Mouse (Mus musculus) lung, embryonic 15.5 days (tissue): Measurements from ENCODE around the gene Rnf151. TPM values are rescaled to one million over a fixed set of nuclear protein-coding genes. Genes with fewer than 3 reads are reported as not detected.

Source experiments
- ATAC-seq: fragments of 200-750 bp; cut with Nextera tagmentation; 2 replicates; pipeline ENCODE4 v1.8.0; 2017; ENCODE audit warnings: moderate number of reproducible peaks, borderline replicate concordance; ENCODE audit not compliant: low FRiP score, low TSS enrichment; ENCODE audit errors: extremely low read depth
- H3K27ac ChIP-seq: fragments of 300-500 bp; sonication (generic); 2 replicates; pipeline ENCODE4 v1.5.1; 2015; ENCODE audit warnings: moderate library complexity, mild to moderate bottlenecking, inconsistent platforms
- H3K27me3 ChIP-seq: fragments of 300-500 bp; sonication (generic); 2 replicates; pipeline ENCODE4 v1.6.1; 2015; ENCODE audit warnings: inconsistent platforms
- H3K36me3 ChIP-seq: fragments of 300-500 bp; sonication (generic); 2 replicates; pipeline ENCODE4 v1.6.1; 2015; ENCODE audit warnings: inconsistent platforms
- H3K4me1 ChIP-seq: fragments of 300-500 bp; sonication (generic); 2 replicates; pipeline ENCODE4 v1.6.1; 2015; ENCODE audit warnings: inconsistent platforms
- H3K4me2 ChIP-seq: fragments of 300-500 bp; sonication (generic); 2 replicates; pipeline ENCODE4 v1.6.1; 2015; ENCODE audit warnings: inconsistent platforms, mild to moderate bottlenecking, moderate library complexity
- H3K4me3 ChIP-seq: fragments of 300-500 bp; sonication (generic); 2 replicates; pipeline ENCODE4 v1.5.1; 2015; ENCODE audit warnings: mild to moderate bottlenecking, inconsistent platforms
- H3K9ac ChIP-seq: fragments of 300-500 bp; sonication (generic); 2 replicates; pipeline ENCODE4 v1.6.1; 2015; ENCODE audit warnings: inconsistent platforms
- H3K9me3 ChIP-seq: fragments of 300-500 bp; sonication (generic); 2 replicates; pipeline ENCODE4 v1.6.1; 2016; ENCODE audit warnings: inconsistent platforms
- WGBS: fragments of 180-500 bp; shearing (Covaris S2); methylation state at CpG from one replicate; pipeline ENCODE4 v1.1.7; 2015; 5-methylcytosine and 5-hydroxymethylcytosine counted together
- polyA plus RNA-seq: library from polyadenylated mRNA; unstranded; fragments of >200 nt; fragmentation: Nextera tagmentation; extraction: Ambion mirVana; gene quantifications from 2 replicates; pipeline ENCODE4 v1.2.1, GENCODE M21; 2015

Rnf151 gene
- polyA plus RNA-seq, 1 experiment from 2014 or later: 0.21 TPM

DNA sequence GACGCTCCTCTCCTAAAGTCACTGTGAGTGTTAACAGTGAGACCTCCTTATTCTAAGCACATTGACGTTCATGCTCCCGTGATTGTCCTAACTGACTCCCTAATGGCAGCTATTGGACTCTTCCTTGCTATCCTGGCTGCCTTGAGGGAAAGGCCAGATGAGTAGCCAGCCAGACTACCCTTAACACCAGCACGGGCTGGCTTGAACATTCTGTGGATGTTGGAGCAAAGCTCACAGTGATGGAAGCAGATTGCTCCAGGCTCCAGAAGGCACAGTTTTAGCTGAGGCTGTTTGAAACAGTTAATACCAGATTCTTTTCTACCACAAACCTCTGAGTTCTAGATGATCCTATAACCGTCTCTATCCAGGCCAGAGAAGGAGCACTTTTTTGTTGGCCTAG lies 26.0 kb upstream of the Rnf151 start:
- no peak for ATAC-seq
- H3K9ac ChIP-seq: no peak overlapping the region
- H3K4me1 ChIP-seq: no peaks in the 10 kb centered on the region
- no peak overlapping the region for H3K27ac ChIP-seq
- no peak overlapping the region for H3K4me2 ChIP-seq
- H3K27me3 ChIP-seq: peaks cover 6% of the 10 kb centered on the region; the same call in 1 of the 2 replicates
- H3K9me3 ChIP-seq: no peaks in the 10 kb centered on the region
- no peak overlapping the region for H3K4me3 ChIP-seq
- peaks cover 13% of the 10 kb centered on the region for H3K36me3 ChIP-seq
- 71% methylated on average over 5 of the region's 5 CpGs for WGBS

DNA sequence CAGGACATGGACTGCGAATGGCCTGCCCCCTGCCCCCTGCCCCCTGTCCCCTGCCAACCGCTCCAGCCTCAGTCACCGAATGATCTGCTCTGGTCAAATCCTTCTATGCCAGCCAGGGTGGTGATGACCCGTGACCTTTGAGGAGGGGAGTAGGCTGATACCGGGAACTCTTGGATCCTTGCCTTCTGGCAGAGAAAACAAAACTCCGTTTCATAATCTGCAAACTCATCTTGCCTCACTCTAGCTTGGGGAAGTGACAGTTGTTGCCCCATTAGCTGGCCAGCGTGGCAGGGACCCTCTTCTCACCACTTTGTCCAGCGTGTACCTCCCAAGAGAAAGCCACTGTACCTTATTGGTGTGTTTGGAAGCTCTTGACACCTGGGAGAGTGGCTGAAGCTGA lies 24.4 kb upstream of the Rnf151 start:
- Histone ChIP-seq H3K4me2 (no peak overlapping the region), H3K36me3 (peaks cover 13% of the 10 kb centered on the region), H3K27ac (no peak overlapping the region), H3K4me3 (no peak overlapping the region), H3K4me1 (peaks cover 8% of the 10 kb centered on the region), H3K9ac (no peak overlapping the region), H3K9me3 (no peaks in the 10 kb centered on the region), H3K27me3 (no peaks in the 10 kb centered on the region)
- no peak for ATAC-seq
- 68% methylated on average over 8 of the region's 8 CpGs for WGBS

DNA sequence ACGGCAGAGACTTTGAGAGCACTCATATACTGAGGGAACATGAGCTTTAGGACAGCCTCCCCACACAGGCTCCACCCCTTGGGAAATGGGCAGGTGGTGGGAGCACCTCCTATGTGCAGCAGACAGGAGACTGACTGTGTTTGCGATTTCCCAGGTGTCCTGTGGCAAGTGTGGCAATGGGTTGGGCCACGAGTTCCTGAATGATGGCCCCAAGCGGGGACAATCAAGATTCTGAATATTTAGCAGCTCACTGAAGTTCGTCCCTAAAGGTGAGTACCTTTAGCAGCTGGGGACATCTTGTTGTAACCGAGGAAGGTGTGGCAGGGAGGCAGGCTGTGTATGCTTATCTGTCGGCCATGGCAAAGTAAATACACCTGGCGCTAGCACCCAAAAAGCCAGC lies 22.1 kb upstream of the Rnf151 start:
- Histone ChIP-seq H3K27ac (no peak overlapping the region), H3K9ac (no peak overlapping the region), H3K27me3 (no peaks in the 10 kb centered on the region), H3K4me3 (no peak overlapping the region), H3K4me2 (no peak overlapping the region), H3K9me3 (no peaks in the 10 kb centered on the region), H3K4me1 (peaks cover 19% of the 10 kb centered on the region), H3K36me3 (peaks cover 13% of the 10 kb centered on the region)
- no peak for ATAC-seq
- WGBS: 70% methylated on average over 8 of the region's 8 CpGs

DNA sequence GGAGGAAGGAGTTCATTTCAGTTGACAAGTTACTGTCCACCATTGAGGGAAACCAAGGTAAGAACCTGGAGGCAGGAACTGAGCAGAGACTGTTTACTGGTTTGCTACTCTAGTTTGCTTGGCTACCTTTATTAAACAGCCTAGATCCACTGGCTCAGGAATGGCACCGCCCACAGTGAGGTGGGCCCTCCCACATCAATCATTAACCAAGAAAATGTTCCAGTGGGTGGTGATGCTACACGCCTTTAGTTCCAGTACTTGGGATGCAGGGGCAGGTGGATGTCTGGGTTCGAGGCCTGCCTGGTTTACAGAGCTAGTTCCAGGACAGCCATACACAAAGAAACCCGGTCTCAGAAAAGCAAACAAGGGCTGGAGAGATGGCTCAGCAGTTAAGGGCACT lies 20.4 kb upstream of the Rnf151 start:
- H3K27me3 ChIP-seq: no peaks in the 10 kb centered on the region
- 71% methylated on average over 4 of the region's 4 CpGs for WGBS

DNA sequence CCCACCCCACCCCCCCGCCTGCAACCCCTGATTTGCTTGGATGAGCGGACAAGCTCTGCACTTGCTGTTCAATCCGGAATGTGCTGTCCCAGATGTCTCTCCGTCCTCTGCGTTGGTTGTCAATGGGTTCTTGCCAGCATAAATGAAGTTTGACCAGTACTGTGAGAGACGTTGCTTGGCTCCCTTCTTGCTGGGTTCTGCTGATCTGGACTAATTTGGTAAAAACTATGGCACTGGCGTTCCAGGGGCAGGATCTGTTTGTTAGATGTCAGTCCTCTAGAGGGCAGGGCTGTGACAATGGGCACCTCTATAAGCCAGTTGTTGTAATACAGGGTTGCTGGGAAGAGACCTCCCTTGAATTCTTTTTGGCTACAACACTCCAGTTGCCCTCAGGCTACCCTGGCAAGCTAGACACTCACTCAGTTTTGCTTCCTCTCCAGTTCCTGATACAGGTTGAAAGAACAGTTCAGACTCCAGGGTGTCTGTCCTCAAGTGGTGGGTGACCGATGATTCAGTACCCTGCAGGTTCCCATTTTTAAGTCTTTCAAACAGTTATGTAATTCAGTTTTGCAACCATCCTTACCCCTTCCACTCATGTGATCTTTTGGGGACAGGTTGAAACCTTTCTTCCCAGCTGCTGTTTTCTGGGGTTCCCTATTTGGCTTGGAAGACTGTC lies 19.4 kb upstream of the Rnf151 start:
- peaks cover 19% of the 10 kb centered on the region for H3K4me1 ChIP-seq
- peak overlapping the region; percentile 66 for H3K4me3 ChIP-seq
- H3K9me3 ChIP-seq: no peaks in the 10 kb centered on the region
- WGBS: 20% methylated on average over 8 of the region's 8 CpGs
- ATAC-seq: no peak
- H3K4me2 ChIP-seq: peak overlapping the region; percentile 90
- H3K36me3 ChIP-seq: peaks cover 11% of the 10 kb centered on the region
- peak overlapping the region; percentile 67 for H3K9ac ChIP-seq
- H3K27me3 ChIP-seq: no peaks in the 10 kb centered on the region
- peak overlapping the region; percentile 66; the same call in 1 of the 2 replicates for H3K27ac ChIP-seq

More for the DNA sequence above, 20.4 kb upstream of the Rnf151 start:
- no peaks in the 10 kb centered on the region for H3K9me3 ChIP-seq
- peaks cover 13% of the 10 kb centered on the region for H3K36me3 ChIP-seq
- H3K4me2 ChIP-seq: no peak overlapping the region
- H3K4me1 ChIP-seq: peaks cover 19% of the 10 kb centered on the region
- ATAC-seq: no peak
- no peak overlapping the region for H3K9ac ChIP-seq
- no peak overlapping the region for H3K27ac ChIP-seq
- H3K4me3 ChIP-seq: no peak overlapping the region

DNA sequence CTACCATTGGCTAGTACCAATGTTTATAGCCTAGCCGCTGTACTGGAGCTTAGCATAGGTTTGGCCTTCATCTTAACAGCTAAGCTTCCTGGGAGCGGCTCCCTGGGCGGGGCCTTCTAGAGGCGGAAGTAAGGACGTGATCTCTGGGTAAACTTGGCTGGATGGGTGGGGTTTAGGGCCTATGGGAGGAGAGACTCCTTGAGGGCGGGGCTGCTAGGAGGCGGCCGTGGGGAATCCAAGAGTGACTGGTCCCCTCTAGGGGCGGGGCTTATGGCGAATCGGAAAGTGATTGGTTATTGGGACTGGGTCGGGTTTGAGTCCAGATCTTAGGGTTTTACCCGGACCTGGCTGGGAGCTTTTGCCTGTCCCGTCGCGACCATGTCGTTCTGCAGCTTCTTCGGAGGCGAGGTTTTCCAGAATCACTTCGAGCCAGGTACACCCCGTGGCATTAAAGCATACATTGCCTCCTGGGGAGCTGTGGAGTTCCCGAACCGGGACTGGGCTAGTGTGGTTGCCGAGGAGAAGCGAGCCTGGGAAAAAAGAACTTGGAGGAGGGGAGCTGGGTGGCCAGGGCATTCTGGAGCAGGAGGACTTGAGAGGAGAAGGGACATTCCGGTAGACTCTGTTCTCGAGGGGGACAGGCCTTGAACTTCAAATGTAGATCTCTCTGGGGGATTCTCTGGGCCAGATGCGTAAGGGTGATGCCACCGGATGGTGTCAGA lies 18.6 kb upstream of the Rnf151 start, which contains the start of gene Msrb1:
Gene Msrb1, plus strand, starts transcription at position 313 of the 722 bp plus-strand sequence.
- Histone ChIP-seq H3K9ac (peak within 1 kb of the TSS; percentile 67), H3K36me3 (peaks cover 8% of the 10 kb centered on the region), H3K4me1 (peaks cover 19% of the 10 kb centered on the region), H3K27ac (peak within 1 kb of the TSS; percentile 66), H3K27me3 (no peaks in the 10 kb centered on the region; the same call in 1 of the 2 replicates), H3K4me3 (peak within 1 kb of the TSS; percentile 66), H3K9me3 (no peaks in the 10 kb centered on the region), H3K4me2 (peak within 1 kb of the TSS; percentile 90)
- under 1% methylated on average over 29 of the region's 29 CpGs for WGBS
- peak; percentile 98 for ATAC-seq

DNA sequence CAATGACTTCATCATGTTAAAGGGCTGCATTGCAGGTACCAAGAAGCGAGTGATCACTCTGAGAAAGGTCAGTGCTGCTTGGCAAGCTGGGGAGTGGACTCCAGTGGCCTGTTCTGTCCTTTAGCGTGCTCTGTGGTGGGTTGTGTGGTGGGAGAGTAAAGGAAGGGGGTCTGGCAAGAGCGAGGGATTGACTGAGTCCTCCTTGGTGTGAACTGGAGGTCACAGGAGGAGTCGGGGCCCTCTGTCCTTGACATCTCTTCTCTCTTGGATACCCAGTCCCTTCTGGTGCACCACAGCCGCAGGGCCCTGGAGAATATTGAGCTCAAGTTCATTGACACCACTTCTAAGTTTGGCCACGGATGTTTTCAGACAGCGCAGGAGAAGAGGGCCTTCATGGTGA lies 17.6 kb upstream of the Rnf151 start:
- 80% methylated on average over 7 of the region's 7 CpGs for WGBS
- ATAC-seq: no peak
- no peaks in the 10 kb centered on the region for H3K9me3 ChIP-seq
- H3K27me3 ChIP-seq: no peaks in the 10 kb centered on the region; the same call in 1 of the 2 replicates
- no peak overlapping the region for H3K4me3 ChIP-seq
- H3K27ac ChIP-seq: no peak overlapping the region
- peaks cover 2% of the 10 kb centered on the region for H3K36me3 ChIP-seq
- peaks cover 19% of the 10 kb centered on the region for H3K4me1 ChIP-seq
- H3K4me2 ChIP-seq: 0 out of 2 replicates have a peak overlapping the region, but pooled peaks have one; percentile 90
- no peak overlapping the region for H3K9ac ChIP-seq

DNA sequence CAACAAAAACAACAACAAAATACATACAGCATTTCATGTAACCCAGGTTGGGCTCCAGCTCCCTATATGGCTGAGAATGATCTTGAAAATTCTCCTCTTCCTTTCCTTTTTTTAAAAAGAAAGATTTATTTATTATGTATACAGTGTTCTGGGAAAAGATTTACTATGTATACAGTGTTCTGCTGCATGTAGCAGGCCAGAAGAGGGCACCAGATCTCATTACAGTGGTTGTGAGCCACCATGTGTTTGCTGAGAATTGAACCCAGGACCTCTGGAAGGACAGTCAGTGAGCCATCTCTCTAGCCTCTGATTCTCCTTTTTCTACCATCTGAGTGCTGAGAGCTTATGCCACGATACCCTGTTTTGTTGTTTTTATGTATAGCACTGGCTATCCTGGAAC lies 16.6 kb upstream of the Rnf151 start:
- H3K36me3 ChIP-seq: no peaks in the 10 kb centered on the region
- peaks cover 19% of the 10 kb centered on the region for H3K4me1 ChIP-seq
- ATAC-seq: no peak
- H3K27ac ChIP-seq: no peak overlapping the region
- WGBS: 86% methylated on average over 1 of the region's 1 CpGs
- no peaks in the 10 kb centered on the region for H3K9me3 ChIP-seq
- no peak overlapping the region for H3K4me3 ChIP-seq
- H3K4me2 ChIP-seq: no peak overlapping the region
- no peaks in the 10 kb centered on the region; the same call in 1 of the 2 replicates for H3K27me3 ChIP-seq
- H3K9ac ChIP-seq: no peak overlapping the region

DNA sequence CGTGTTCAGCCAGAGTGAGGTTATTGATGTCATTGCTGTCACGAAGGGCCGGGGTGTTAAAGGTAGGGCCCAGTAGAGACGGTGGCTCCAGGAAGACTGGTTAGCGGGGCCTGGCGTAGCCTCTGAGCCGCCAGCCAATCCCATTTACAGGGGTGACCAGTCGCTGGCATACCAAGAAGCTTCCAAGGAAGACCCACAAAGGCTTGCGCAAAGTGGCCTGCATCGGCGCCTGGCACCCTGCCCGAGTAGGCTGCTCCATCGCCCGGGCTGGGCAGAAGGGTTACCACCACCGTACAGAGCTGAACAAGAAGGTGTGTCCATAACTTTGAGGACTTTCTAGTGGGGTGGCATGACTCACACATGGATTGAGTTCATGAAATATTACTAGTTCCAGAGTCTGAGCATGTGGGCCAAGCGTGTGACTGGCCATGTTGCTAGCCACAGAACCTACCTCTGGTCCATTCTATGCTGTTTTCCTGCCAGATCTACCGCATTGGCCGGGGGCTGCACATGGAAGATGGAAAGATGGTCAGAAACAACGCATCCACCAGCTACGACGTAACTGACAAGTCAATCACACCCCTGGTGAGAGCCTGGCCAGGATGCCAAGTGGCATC lies 15.7 kb upstream of the Rnf151 start:
- Histone ChIP-seq H3K27me3 (no peaks in the 10 kb centered on the region; the same call in 1 of the 2 replicates), H3K27ac (no peak overlapping the region), H3K4me3 (no peak overlapping the region), H3K9me3 (no peaks in the 10 kb centered on the region), H3K36me3 (no peaks in the 10 kb centered on the region), H3K4me2 (no peak overlapping the region), H3K4me1 (peaks cover 19% of the 10 kb centered on the region), H3K9ac (no peak overlapping the region)
- 87% methylated on average over 21 of the region's 21 CpGs for WGBS
- no peak for ATAC-seq

DNA sequence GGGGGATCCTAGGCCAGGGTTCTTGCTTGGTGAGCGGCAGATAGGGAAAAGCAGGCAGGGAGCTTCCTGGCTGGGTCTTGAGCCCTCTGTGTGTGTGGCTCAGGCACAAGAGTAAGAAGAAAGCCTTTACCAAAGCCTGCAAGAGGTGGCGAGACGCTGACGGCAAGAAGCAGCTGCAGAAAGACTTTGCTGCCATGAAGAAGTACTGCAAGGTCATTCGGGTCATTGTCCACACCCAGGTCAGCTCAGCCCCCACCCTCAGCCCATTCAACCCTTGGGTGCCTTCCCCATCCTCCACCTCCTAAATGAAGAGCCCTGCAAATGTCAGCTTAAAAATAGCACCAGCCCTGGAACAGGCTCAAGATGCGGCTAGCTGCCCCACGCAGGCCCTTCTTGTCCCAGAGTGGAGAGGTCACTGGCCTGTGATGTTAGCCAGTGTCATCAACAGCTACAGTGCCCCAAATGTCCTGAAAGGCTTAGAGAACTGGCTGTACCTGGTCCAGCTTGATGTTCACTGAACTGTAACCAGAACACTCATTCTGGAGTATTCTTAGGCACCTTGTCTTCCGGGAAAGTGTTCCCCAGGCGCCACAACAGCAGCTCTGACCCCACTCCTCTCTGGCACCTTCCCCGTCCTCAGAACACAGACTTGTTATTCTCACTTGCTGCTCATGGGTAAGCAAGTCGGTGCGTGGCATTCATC lies 14.5 kb upstream of the Rnf151 start:
- ATAC-seq: no peak

DNA sequence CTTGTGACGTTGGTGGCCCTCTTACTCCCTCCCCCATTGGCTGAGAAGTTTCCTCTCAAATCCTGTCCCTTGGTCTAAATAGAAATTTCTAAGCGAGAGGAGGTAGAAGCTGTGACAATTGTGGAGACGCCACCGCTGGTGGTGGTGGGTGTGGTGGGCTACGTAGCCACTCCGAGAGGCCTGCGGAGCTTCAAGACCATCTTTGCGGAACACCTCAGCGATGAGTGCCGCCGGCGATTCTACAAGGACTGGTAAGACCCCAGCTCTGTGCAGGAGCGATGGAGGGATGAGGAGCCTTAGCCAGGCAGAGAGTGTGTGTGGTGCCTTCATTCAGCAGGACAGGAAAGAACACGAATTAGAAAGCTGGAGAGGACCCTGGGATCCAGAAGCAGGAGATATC lies 12.9 kb upstream of the Rnf151 start:
- Histone ChIP-seq H3K9me3 (no peaks in the 10 kb centered on the region), H3K36me3 (no peaks in the 10 kb centered on the region), H3K9ac (no peak overlapping the region), H3K4me1 (0 out of 2 replicates have a peak, but pooled peaks cover under 1% of the 10 kb centered on the region), H3K4me2 (no peak overlapping the region), H3K27ac (no peak overlapping the region), H3K27me3 (peaks cover 3% of the 10 kb centered on the region; the same call in 1 of the 2 replicates), H3K4me3 (no peak overlapping the region)
- ATAC-seq: no peak
- WGBS: 77% methylated on average over 14 of the region's 14 CpGs

More for the DNA sequence above, 14.5 kb upstream of the Rnf151 start:
- Histone ChIP-seq H3K4me2 (no peak overlapping the region), H3K27ac (no peak overlapping the region), H3K9me3 (no peaks in the 10 kb centered on the region), H3K27me3 (peaks cover 3% of the 10 kb centered on the region; the same call in 1 of the 2 replicates), H3K36me3 (no peaks in the 10 kb centered on the region), H3K9ac (no peak overlapping the region), H3K4me1 (peaks cover 11% of the 10 kb centered on the region), H3K4me3 (no peak overlapping the region)
- WGBS: 73% methylated on average over 12 of the region's 12 CpGs
